Mouse (Mus musculus) CH12.LX (cell line): ENCODE measurements at regions not wholly inside any gene's neighbourhood (a gene's known extent, or its start where the extent isn't known, plus 50 kb on each side); places are given as distances from the start of the nearest gene placed in this dataset.

ENCODE experiments used
- CTCF ChIP-seq, 2 experiments: IDR thresholded peaks in 1 of 2; conservative IDR thresholded peaks in 1 of 2; 2 replicates each; pipeline ENCODE4 v1.5.1; 2011 to 2012; ENCODE audit warnings: low read depth in 2 of 2, low read length in 2 of 2, improper control_type of control experiment in 1 of 2, inconsistent platforms in 1 of 2, mild to moderate bottlenecking in 1 of 2, moderate library complexity in 1 of 2
- EP300 ChIP-seq: IDR thresholded peaks from 2 replicates; pipeline ENCODE4 v1.6.1; 2011; ENCODE audit warnings: low read length, improper control_type of control experiment
- ETS1 ChIP-seq: conservative IDR thresholded peaks from 2 replicates; pipeline ENCODE4 v1.6.1; 2012; ENCODE audit warnings: low read depth, mild to moderate bottlenecking, inconsistent platforms, low read length, improper control_type of control experiment, moderate library complexity
- HCFC1 ChIP-seq: IDR thresholded peaks from 2 replicates; pipeline ENCODE4 v1.6.1; 2012; ENCODE audit warnings: low read depth, mild to moderate bottlenecking, inconsistent platforms, low read length, improper control_type of control experiment
- MXI1 ChIP-seq: IDR thresholded peaks from 2 replicates; pipeline ENCODE4 v1.6.1; 2011; ENCODE audit warnings: mild to moderate bottlenecking, low read depth, low read length, improper control_type of control experiment
- POLR2A ChIP-seq: IDR thresholded peaks from 2 replicates; pipeline ENCODE4 v1.6.1; 2011; ENCODE audit warnings: low read depth, mild to moderate bottlenecking, improper control_type of control experiment, low read length
- POLR2AphosphoS2 ChIP-seq: IDR thresholded peaks from 2 replicates; pipeline ENCODE4 v1.6.1; 2011; ENCODE audit warnings: low read depth, low read length, improper control_type of control experiment
- RAD21 ChIP-seq: IDR thresholded peaks from 2 replicates; pipeline ENCODE4 v1.6.1; 2011; ENCODE audit warnings: low read depth, mild to moderate bottlenecking, low read length, improper control_type of control experiment, moderate library complexity
- SIN3A ChIP-seq: IDR thresholded peaks from 2 replicates; pipeline ENCODE4 v1.6.1; 2012; ENCODE audit warnings: low read length, improper control_type of control experiment, inconsistent platforms
- SMC3 ChIP-seq: IDR thresholded peaks from 2 replicates; pipeline ENCODE4 v1.6.1; 2011; ENCODE audit warnings: low read depth, low read length, improper control_type of control experiment
- TCF12 ChIP-seq: IDR thresholded peaks from 2 replicates; pipeline ENCODE4 v1.6.1; 2014; ENCODE audit warnings: low read depth, mild to moderate bottlenecking, inconsistent platforms, low read length, improper control_type of control experiment
- USF1 ChIP-seq: IDR thresholded peaks from 2 replicates; pipeline ENCODE4 v1.6.1; 2014; ENCODE audit warnings: low read depth, mild to moderate bottlenecking, inconsistent platforms, low read length, improper control_type of control experiment
- ZMIZ1 ChIP-seq: IDR thresholded peaks from 2 replicates; pipeline ENCODE4 v1.6.1; 2012; ENCODE audit warnings: low read depth, mild to moderate bottlenecking, inconsistent platforms, low read length, improper control_type of control experiment

- no peak for TF ChIP-seq SMC3
- TF ChIP-seq USF1, result no peak
- no peak for TF ChIP-seq CTCF (conservative IDR thresholded peaks at IDR 0.05 in 1 of 2, IDR thresholded peaks at IDR 0.05 in 1 of 2; ENCODE audit: low read depth in 2 of 2, low read length in 2 of 2)
- TF ChIP-seq MXI1, result no peak
- TF ChIP-seq ZMIZ1, result no peak
- no peak for TF ChIP-seq RAD21
- TF ChIP-seq POLR2A, result no peak
- no peak for TF ChIP-seq HCFC1
- TF ChIP-seq EP300, result no peak
- no peak for TF ChIP-seq POLR2AphosphoS2
- TF ChIP-seq ETS1, result no peak
- no peak for TF ChIP-seq TCF12
- no peak for TF ChIP-seq SIN3A
Observed at GRCm38 (mm10) chr13:63691974-63692373, 118.6 kb upstream of the Ptch1 start.
